Mouse (Mus musculus) frontal cortex, postnatal 36 days (tissue): Measurements from ENCODE around the gene Mymx.
A peak's percentile ranks its signal among the peaks of the same experiment; 100 is the strongest.
"Not testable (repeated sequence)": the region's sequence is repeated elsewhere in the genome, so short reads cannot be mapped to it uniquely, and the experiment has no call there.

Experiments
- DNase-seq, 2 experiments: peaks; one replicate each; pipeline ENCODE4 v3.0.0; 2022; ENCODE audit warnings: low spot score in 2 of 2

Gene Mymx

GRCm38 (mm10) chr17:45601877-45602304, at the start of gene Mymx:
Mymx (minus strand) TSS chr17:45602102.
- no peak for DNase-seq

- no peak for DNase-seq
These were observed 42.3 kb upstream of the Mymx start for GRCm38 (mm10) chr17:45644185-45644584.

GRCm38 (mm10) chr17:45642701-45643100, 40.8 kb upstream of the Mymx start:
- peak; percentile 68 to 70 for DNase-seq

- DNase-seq, result no peak
These were observed 40.1 kb upstream of the Mymx start for GRCm38 (mm10) chr17:45641981-45642380.

- DNase-seq, result no peak
These were observed 36.8 kb upstream of the Mymx start for GRCm38 (mm10) chr17:45638596-45639295.

GRCm38 (mm10) chr17:45634033-45634432, 32.1 kb upstream of the Mymx start:
- no peak for DNase-seq

- DNase-seq, result no peak
These were observed 30.0 kb upstream of the Mymx start for GRCm38 (mm10) chr17:45631940-45632339.

- DNase-seq, result no peak
These were observed 29.1 kb upstream of the Mymx start for GRCm38 (mm10) chr17:45630992-45631391.

- peak; percentile 59 to 71 for DNase-seq
These were observed 28.2 kb upstream of the Mymx start for GRCm38 (mm10) chr17:45629861-45630694.

GRCm38 (mm10) chr17:45628885-45629855, 27.3 kb upstream of the Mymx start:
- DNase-seq, result no peak

- DNase-seq, result no peak
These were observed 26.3 kb upstream of the Mymx start for GRCm38 (mm10) chr17:45628160-45628559.

- DNase-seq, result peak; percentile 57 to 85
These were observed 24.8 kb upstream of the Mymx start for GRCm38 (mm10) chr17:45626577-45627134.

- DNase-seq, result not testable (repeated sequence)
These were observed 21.5 kb upstream of the Mymx start for GRCm38 (mm10) chr17:45623425-45623824.

GRCm38 (mm10) chr17:45619386-45620256, 17.7 kb upstream of the Mymx start:
- no peak for DNase-seq

GRCm38 (mm10) chr17:45618941-45619385, 17.1 kb upstream of the Mymx start:
- no peak for DNase-seq

- DNase-seq, result no peak
These were observed 15.8 kb upstream of the Mymx start for GRCm38 (mm10) chr17:45617655-45618054.

GRCm38 (mm10) chr17:45616679-45617078, 14.8 kb upstream of the Mymx start:
- DNase-seq, result no peak

GRCm38 (mm10) chr17:45616046-45616650, 14.2 kb upstream of the Mymx start:
- no peak for DNase-seq

- no peak for DNase-seq
These were observed 11.0 kb upstream of the Mymx start for GRCm38 (mm10) chr17:45612921-45613320.

GRCm38 (mm10) chr17:45612008-45612407, 10.1 kb upstream of the Mymx start:
- no peak for DNase-seq
